In the genomic region with DNA sequence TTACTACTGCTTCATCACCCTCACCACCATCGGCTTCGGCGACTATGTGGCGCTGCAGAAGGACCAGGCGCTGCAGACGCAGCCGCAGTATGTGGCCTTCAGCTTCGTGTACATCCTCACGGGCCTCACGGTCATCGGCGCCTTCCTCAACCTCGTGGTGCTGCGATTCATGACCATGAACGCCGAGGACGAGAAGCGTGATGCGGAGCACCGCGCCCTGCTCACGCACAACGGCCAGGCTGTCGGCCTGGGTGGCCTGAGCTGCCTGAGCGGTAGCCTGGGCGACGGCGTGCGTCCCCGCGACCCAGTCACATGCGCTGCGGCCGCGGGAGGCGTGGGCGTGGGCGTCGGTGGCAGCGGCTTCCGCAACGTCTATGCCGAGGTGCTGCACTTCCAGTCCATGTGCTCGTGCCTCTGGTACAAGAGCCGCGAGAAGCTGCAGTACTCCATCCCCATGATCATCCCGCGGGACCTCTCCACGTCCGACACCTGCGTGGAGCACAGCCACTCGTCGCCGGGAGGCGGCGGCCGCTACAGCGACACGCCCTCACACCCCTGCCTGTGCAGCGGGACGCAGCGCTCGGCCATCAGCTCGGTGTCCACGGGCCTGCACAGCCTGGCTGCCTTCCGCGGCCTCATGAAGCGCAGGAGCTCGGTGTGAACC, we compare ENCODE assay signal across 8 mouse cellular contexts. TPM values are rescaled to one million over a fixed set of nuclear protein-coding genes. Genes with fewer than 3 reads are reported as not detected.
DNase-seq lines count a peak whose midpoint lies in the region; ATAC-seq lines count a peak whose summit lies in the region.

No protein-coding gene starts in this region.

- ATAC-seq in forebrain, embryonic 15.5 days (replicated peaks): peak; percentile 47
- ATAC-seq in limb, embryonic 13.5 days (ENCODE audit: low FRiP score, low read depth): peak; percentile 59
- ATAC-seq in midbrain, embryonic 11.5 days (ENCODE audit: low FRiP score): peak; percentile 69
- peak; percentile 38; the same call in 1 of the 2 replicates for ATAC-seq in stomach, embryonic 16.5 days (ENCODE audit: insufficient read depth, low FRiP score)

- H3K27me3 ChIP-seq in heart, embryonic 10.5 days (ENCODE audit: insufficient read depth, poor library complexity, severe bottlenecking): peaks cover 60% of the 10 kb centered on the region
- H3K27me3 ChIP-seq in forebrain, embryonic 15.5 days: peaks cover 36% of the 10 kb centered on the region; the same call in 1 of the 2 replicates
- H3K27me3 ChIP-seq in limb, embryonic 13.5 days: peaks cover 68% of the 10 kb centered on the region
- peaks cover 26% of the 10 kb centered on the region for H3K27me3 ChIP-seq in midbrain, embryonic 11.5 days (ENCODE audit: control insufficient read depth, insufficient read depth, low read length)
- H3K27me3 ChIP-seq in stomach, embryonic 16.5 days (ENCODE audit: control insufficient read depth, insufficient read depth, low read length): peaks cover 17% of the 10 kb centered on the region

- H3K36me3 ChIP-seq in heart, embryonic 10.5 days: no peaks in the 10 kb centered on the region
- H3K36me3 ChIP-seq in forebrain, embryonic 15.5 days: no peaks in the 10 kb centered on the region
- no peaks in the 10 kb centered on the region for H3K36me3 ChIP-seq in limb, embryonic 13.5 days
- no peaks in the 10 kb centered on the region for H3K36me3 ChIP-seq in midbrain, embryonic 11.5 days (ENCODE audit: control insufficient read depth, insufficient read depth, low read length)
- no peaks in the 10 kb centered on the region for H3K36me3 ChIP-seq in stomach, embryonic 16.5 days (ENCODE audit: control insufficient read depth, insufficient read depth, low read length)

- H3K27ac ChIP-seq in heart, embryonic 10.5 days: peak overlapping the region; percentile 79
- H3K27ac ChIP-seq in forebrain, embryonic 15.5 days (replicated peaks): no peak overlapping the region
- H3K27ac ChIP-seq in limb, embryonic 13.5 days: no peak overlapping the region
- H3K27ac ChIP-seq in midbrain, embryonic 11.5 days (ENCODE audit: low read depth, low read length): no peak overlapping the region
- no peak overlapping the region for H3K27ac ChIP-seq in stomach, embryonic 16.5 days (ENCODE audit: low read length)

- peak overlapping the region; percentile 89 for H3K4me2 ChIP-seq in forebrain, embryonic 15.5 days (replicated peaks)
- H3K4me2 ChIP-seq in limb, embryonic 13.5 days (replicated peaks): peak overlapping the region; percentile 96
- H3K4me2 ChIP-seq in midbrain, embryonic 11.5 days: peak overlapping the region; percentile 73
- H3K4me2 ChIP-seq in stomach, embryonic 16.5 days (ENCODE audit: low read depth, low read length): peak overlapping the region; percentile 55

- 3% methylated on average over 69 of the region's 69 CpGs for WGBS in heart, embryonic 10.5 days
- WGBS in forebrain, embryonic 15.5 days: 2% methylated on average over 69 of the region's 69 CpGs
- 2% methylated on average over 69 of the region's 69 CpGs for WGBS in limb, embryonic 13.5 days
- under 1% methylated on average over 69 of the region's 69 CpGs for WGBS in midbrain, embryonic 11.5 days
- WGBS in stomach, embryonic 16.5 days: 7% methylated on average over 69 of the region's 69 CpGs

- DNase-seq in heart, embryonic 10.5 days (ENCODE audit: low spot score): no peak
- no peak for DNase-seq in heart, postnatal 10 days
- DNase-seq in R1 (ENCODE audit: low read depth, low spot score): peak; percentile 50
- peak; percentile 95 for DNase-seq in midbrain, embryonic 11.5 days (ENCODE audit: low spot score, missing footprints)
- no peak for DNase-seq in frontal cortex, postnatal 14 days (ENCODE audit: low spot score in 2 of 2)

- peak overlapping the region; percentile 61 for H3K4me3 ChIP-seq in heart, embryonic 10.5 days
- peak overlapping the region; percentile 42 for H3K4me3 ChIP-seq in forebrain, embryonic 15.5 days
- peak overlapping the region; percentile 52 for H3K4me3 ChIP-seq in limb, embryonic 13.5 days
- peak overlapping the region; percentile 37 for H3K4me3 ChIP-seq in midbrain, embryonic 11.5 days (ENCODE audit: low read depth, low read length)
- H3K4me3 ChIP-seq in stomach, embryonic 16.5 days (replicated peaks; ENCODE audit: low read length): peak overlapping the region; percentile 39

- intact Hi-C loops in heart, postnatal 10 days (cut with DNase I): loop anchor here (5.0 kb wide), 1 partner anchor 35 kb away; the partner anchor contains the start of gene Kcnk3

- peaks cover 60% of the 10 kb centered on the region for H3K4me1 ChIP-seq in heart, embryonic 10.5 days
- peaks cover 18% of the 10 kb centered on the region for H3K4me1 ChIP-seq in forebrain, embryonic 15.5 days
- peaks cover 18% of the 10 kb centered on the region for H3K4me1 ChIP-seq in limb, embryonic 13.5 days
- peaks cover 11% of the 10 kb centered on the region for H3K4me1 ChIP-seq in midbrain, embryonic 11.5 days (ENCODE audit: control insufficient read depth, insufficient read depth, low read length)
- H3K4me1 ChIP-seq in stomach, embryonic 16.5 days (ENCODE audit: control insufficient read depth, insufficient read depth, low read length): peaks cover 25% of the 10 kb centered on the region

- no peaks in the 10 kb centered on the region for H3K9me3 ChIP-seq in heart, embryonic 10.5 days
- H3K9me3 ChIP-seq in forebrain, embryonic 15.5 days: no peaks in the 10 kb centered on the region
- no peaks in the 10 kb centered on the region for H3K9me3 ChIP-seq in limb, embryonic 13.5 days
- no peaks in the 10 kb centered on the region for H3K9me3 ChIP-seq in midbrain, embryonic 11.5 days (ENCODE audit: control insufficient read depth, low read length)
- no peaks in the 10 kb centered on the region for H3K9me3 ChIP-seq in stomach, embryonic 16.5 days (replicated peaks; ENCODE audit: control insufficient read depth, low read length)

- peak overlapping the region; percentile 28 for H3K9ac ChIP-seq in forebrain, embryonic 15.5 days (replicated peaks)
- H3K9ac ChIP-seq in limb, embryonic 13.5 days: peak overlapping the region; percentile 69
- H3K9ac ChIP-seq in midbrain, embryonic 11.5 days (ENCODE audit: low read length): peak overlapping the region; percentile 53
- H3K9ac ChIP-seq in stomach, embryonic 16.5 days (ENCODE audit: low read length): peak overlapping the region; percentile 63

RNA-seq across cellular contexts. Expression of gene Slc35f6, which starts 25.4 kb away (rescaled TPM):
- polyA plus RNA-seq in heart, embryonic 10.5 days (2016; fragmentation: Nextera tagmentation; extraction: Ambion mirVana): 25.5 and 28.4 TPM in 2 replicates
- total RNA-seq in heart, postnatal 10 days (2021): 10 to 100 TPM; 42.1 to 45.4 TPM
- 28.0 and 31.1 TPM in 2 replicates for polyA plus RNA-seq in forebrain, embryonic 15.5 days (2015; fragmentation: Nextera tagmentation; extraction: Ambion mirVana)
- 27.4 and 27.5 TPM in 2 replicates for polyA plus RNA-seq in limb, embryonic 13.5 days (2015; fragmentation: Nextera tagmentation; extraction: Ambion mirVana)
- polyA plus RNA-seq in midbrain, embryonic 11.5 days (2014; fragmentation: Nextera tagmentation; extraction: Ambion mirVana): 22.6 and 28.4 TPM in 2 replicates
- 34.0 and 35.2 TPM in 2 replicates for polyA plus RNA-seq in stomach, embryonic 16.5 days (2015; fragmentation: Nextera tagmentation; extraction: Ambion mirVana)

RNA-seq across cellular contexts. Expression of gene Kcnk3, which starts 34.3 kb away (rescaled TPM):
- polyA plus RNA-seq in heart, embryonic 10.5 days (2016; fragmentation: Nextera tagmentation; extraction: Ambion mirVana): 17.0 and 34.2 TPM in 2 replicates
- 100 to 1,000 TPM; 159 to 183 TPM for total RNA-seq in heart, postnatal 10 days (2021)
- polyA plus RNA-seq in forebrain, embryonic 15.5 days (2015; fragmentation: Nextera tagmentation; extraction: Ambion mirVana): 2.3 and 3.1 TPM in 2 replicates
- 0.49 and 0.66 TPM in 2 replicates for polyA plus RNA-seq in limb, embryonic 13.5 days (2015; fragmentation: Nextera tagmentation; extraction: Ambion mirVana)
- polyA plus RNA-seq in midbrain, embryonic 11.5 days (2014; fragmentation: Nextera tagmentation; extraction: Ambion mirVana): 0.27 and 0.50 TPM in 2 replicates
- 6.6 and 7.0 TPM in 2 replicates for polyA plus RNA-seq in stomach, embryonic 16.5 days (2015; fragmentation: Nextera tagmentation; extraction: Ambion mirVana)

RNA-seq across cellular contexts. Expression of gene Cenpa, which starts 44.3 kb away (rescaled TPM):
- 323 and 372 TPM in 2 replicates for polyA plus RNA-seq in heart, embryonic 10.5 days (2016; fragmentation: Nextera tagmentation; extraction: Ambion mirVana)
- 10 to 100 TPM; 85.5 to 86.1 TPM for total RNA-seq in heart, postnatal 10 days (2021)
- 128 and 151 TPM in 2 replicates for polyA plus RNA-seq in forebrain, embryonic 15.5 days (2015; fragmentation: Nextera tagmentation; extraction: Ambion mirVana)
- 315 and 317 TPM in 2 replicates for polyA plus RNA-seq in limb, embryonic 13.5 days (2015; fragmentation: Nextera tagmentation; extraction: Ambion mirVana)
- 398 and 399 TPM in 2 replicates for polyA plus RNA-seq in midbrain, embryonic 11.5 days (2014; fragmentation: Nextera tagmentation; extraction: Ambion mirVana)
- 161 and 175 TPM in 2 replicates for polyA plus RNA-seq in stomach, embryonic 16.5 days (2015; fragmentation: Nextera tagmentation; extraction: Ambion mirVana)

Comparison
In these comparisons a context has a peak if more than half of its experiments do, and no peak if none do; other contexts are left out.
1. DNase-seq: peak in R1 (single experiment) and midbrain, embryonic 11.5 days (single experiment); none in heart, embryonic 10.5 days (single experiment), heart, postnatal 10 days (0 of 2) and frontal cortex, postnatal 14 days (0 of 2).
2. Peak in every context shown above with its lines, with median percentiles within 50 percentile points of each other: H3K4me3 ChIP-seq, ATAC-seq, H3K4me2 ChIP-seq and H3K9ac ChIP-seq.